Mouse (Mus musculus) hindbrain, embryonic 16.5 days (tissue): ENCODE measurements around the gene Tmem265. TPM values are rescaled to one million over a fixed set of nuclear protein-coding genes. Genes with fewer than 3 reads are reported as not detected.

ENCODE experiments used
- ATAC-seq: fragments of 200-750 bp; cut with Nextera tagmentation; 2 replicates; pipeline ENCODE4 v1.8.0; 2017; ENCODE audit warnings: moderate TSS enrichment, moderate library complexity
- H3K27ac ChIP-seq: fragments of 300-500 bp; sonication (generic); 2 replicates; pipeline ENCODE4 v1.5.1; 2014; ENCODE audit warnings: low read depth, mild to moderate bottlenecking, control low read depth, low read length, moderate library complexity
- H3K27me3 ChIP-seq: fragments of 300-500 bp; sonication (generic); replicated peaks from 2 replicates; pipeline ENCODE4 v1.6.1; 2014; ENCODE audit warnings: low read length; ENCODE audit not compliant: control insufficient read depth, insufficient read depth
- H3K36me3 ChIP-seq: fragments of 300-500 bp; sonication (generic); 2 replicates; pipeline ENCODE4 v1.6.1; 2014; ENCODE audit warnings: mild to moderate bottlenecking, low read length, moderate library complexity, mixed read lengths; ENCODE audit not compliant: control insufficient read depth, insufficient read depth
- H3K4me1 ChIP-seq: fragments of 300-500 bp; sonication (generic); 2 replicates; pipeline ENCODE4 v1.6.1; 2014; ENCODE audit warnings: low read depth, low read length; ENCODE audit not compliant: control insufficient read depth, insufficient read depth
- H3K4me2 ChIP-seq: fragments of 300-500 bp; sonication (generic); 2 replicates; pipeline ENCODE4 v1.6.1; 2014; ENCODE audit warnings: mild to moderate bottlenecking, low read length, control low read depth, moderate library complexity
- H3K4me3 ChIP-seq: fragments of 300-500 bp; sonication (generic); 2 replicates; pipeline ENCODE4 v1.5.1; 2014; ENCODE audit warnings: mild to moderate bottlenecking, low read length, control low read depth, moderate library complexity
- H3K9ac ChIP-seq: fragments of 300-500 bp; sonication (generic); 2 replicates; pipeline ENCODE4 v1.6.1; 2014; ENCODE audit warnings: low read depth, mild to moderate bottlenecking, control low read depth, low read length, moderate library complexity
- H3K9me3 ChIP-seq: fragments of 300-500 bp; sonication (generic); 2 replicates; pipeline ENCODE4 v1.6.1; 2014; ENCODE audit warnings: mild to moderate bottlenecking, low read length, moderate library complexity; ENCODE audit not compliant: control insufficient read depth
- WGBS: fragments of 180-500 bp; shearing (Covaris S2); extraction: QIAGEN DNeasy Blood & Tissue Kit; methylation state at CpG from one replicate; pipeline ENCODE4 v1.1.7; 2014; 5-methylcytosine and 5-hydroxymethylcytosine counted together
- polyA plus RNA-seq: library from polyadenylated mRNA; unstranded; fragments of >200 nt; fragmentation: Nextera tagmentation; extraction: Ambion mirVana; gene quantifications from 2 replicates; pipeline ENCODE4 v1.2.1, GENCODE M21; 2015

Tmem265 gene
- polyA plus RNA-seq, 1 experiment from 2014 or later, result 4.3 TPM

DNA sequence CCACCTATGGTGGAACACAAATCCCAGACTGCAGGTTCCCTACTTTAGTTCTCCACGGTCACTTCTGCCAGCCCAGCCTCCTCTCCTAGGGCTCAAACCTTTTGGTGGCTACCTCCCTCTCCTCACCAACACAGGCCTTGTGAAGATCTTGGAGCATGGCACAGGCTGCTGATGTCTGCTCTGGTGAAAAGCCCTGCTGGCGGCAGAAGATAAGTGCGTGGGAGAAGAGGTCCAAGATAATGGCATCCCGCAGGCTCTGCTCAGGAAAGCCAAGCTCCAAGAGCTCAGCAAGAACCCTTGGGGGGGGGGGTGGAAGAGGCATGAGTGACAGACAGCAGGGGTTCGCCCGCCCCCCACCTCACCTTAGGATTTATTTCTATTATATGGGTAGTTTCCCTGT is 25.0 kb downstream of the Tmem265 start:
- Histone ChIP-seq H3K27ac (no peak overlapping the region), H3K4me2 (no peak overlapping the region), H3K36me3 (peaks cover 19% of the 10 kb centered on the region), H3K4me3 (no peak overlapping the region), H3K4me1 (peaks cover 13% of the 10 kb centered on the region), H3K27me3 (no peaks in the 10 kb centered on the region), H3K9ac (no peak overlapping the region), H3K9me3 (no peaks in the 10 kb centered on the region)
- 92% methylated on average over 6 of the region's 6 CpGs for WGBS
- no peak for ATAC-seq

GRCm38 (mm10) chr7:127587196-127587595 is 26.0 kb downstream of the Tmem265 start:
- H3K4me1 ChIP-seq, result peaks cover 13% of the 10 kb centered on the region
- H3K4me2 ChIP-seq, result peak overlapping the region; percentile 76
- peak overlapping the region; percentile 84 for H3K4me3 ChIP-seq
- no peaks in the 10 kb centered on the region for H3K27me3 ChIP-seq
- ATAC-seq, result no peak
- H3K36me3 ChIP-seq, result peaks cover 28% of the 10 kb centered on the region
- WGBS, result 71% methylated on average over 5 of the region's 5 CpGs
- H3K9ac ChIP-seq, result peak overlapping the region; percentile 49
- H3K27ac ChIP-seq, result no peak overlapping the region
- H3K9me3 ChIP-seq, result no peaks in the 10 kb centered on the region

DNA sequence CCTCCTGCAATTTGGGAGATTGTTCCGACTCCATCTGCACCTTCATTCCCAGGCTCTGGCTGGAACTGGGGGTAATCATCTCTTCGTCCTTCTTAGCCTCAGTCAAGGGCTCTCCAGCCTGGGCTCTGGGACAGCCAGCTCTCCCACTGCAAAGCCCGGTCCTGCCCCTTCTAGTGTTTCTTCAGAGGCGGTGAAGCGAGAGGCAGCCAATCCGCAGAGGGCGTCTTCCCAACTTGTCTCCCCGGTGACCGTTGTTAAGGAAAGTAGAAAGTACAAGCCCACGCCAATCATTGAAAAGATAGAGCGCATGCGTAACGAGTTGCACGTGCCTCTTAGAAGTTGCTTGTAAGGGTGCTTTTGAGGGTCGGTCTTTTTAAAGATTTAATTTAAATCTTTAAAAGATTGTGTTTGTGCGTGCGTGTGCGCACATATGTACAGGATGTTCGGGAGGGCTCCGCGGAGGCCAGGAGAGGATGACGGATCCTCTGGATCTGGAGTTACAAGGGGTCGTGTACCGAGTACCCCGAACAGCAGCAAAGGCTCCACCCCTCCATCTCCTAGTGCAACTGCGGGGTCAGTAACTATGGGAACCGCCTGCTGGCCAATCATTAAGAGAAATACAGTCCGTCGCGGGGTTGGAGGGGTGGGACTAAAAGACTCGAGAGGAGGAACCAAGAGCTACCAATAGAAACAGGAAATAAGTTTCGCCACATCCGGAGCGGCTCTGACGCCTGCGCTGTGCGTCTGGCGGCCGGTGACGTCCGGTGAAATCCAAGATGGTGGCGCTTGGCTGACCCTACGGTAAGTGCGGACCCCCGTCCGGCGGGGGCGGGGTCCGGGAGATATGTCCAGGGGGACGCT is 27.1 kb downstream of the Tmem265 start, which contains the start of the genes Ccdc189 and Rnf40:
TSS of gene Ccdc189 (minus strand) at position 585 of the 861 bp plus-strand sequence.
TSS of gene Rnf40 (plus strand) at position 757 of the 861 bp plus-strand sequence.
- peak within 1 kb of the TSS; percentile 84 for H3K9ac ChIP-seq
- H3K4me3 ChIP-seq, result peak within 1 kb of the TSS; percentile 84
- WGBS, result under 1% methylated on average over 49 of the region's 50 CpGs
- H3K9me3 ChIP-seq, result no peaks in the 10 kb centered on the region
- peak; percentile 99 for ATAC-seq
- peak within 1 kb of the TSS; percentile 75 for H3K27ac ChIP-seq
- H3K4me2 ChIP-seq, result peak within 1 kb of the TSS; percentile 76
- peaks cover 13% of the 10 kb centered on the region for H3K4me1 ChIP-seq
- no peaks in the 10 kb centered on the region for H3K27me3 ChIP-seq
- peaks cover 28% of the 10 kb centered on the region for H3K36me3 ChIP-seq

GRCm38 (mm10) chr7:127588901-127589300 is 27.7 kb downstream of the Tmem265 start:
- peaks cover 13% of the 10 kb centered on the region for H3K4me1 ChIP-seq
- H3K9me3 ChIP-seq, result no peaks in the 10 kb centered on the region
- no peaks in the 10 kb centered on the region for H3K27me3 ChIP-seq
- peak overlapping the region; percentile 84 for H3K4me3 ChIP-seq
- H3K9ac ChIP-seq, result peak overlapping the region; percentile 84
- no peak for ATAC-seq
- peaks cover 28% of the 10 kb centered on the region for H3K36me3 ChIP-seq
- peak overlapping the region; percentile 75 for H3K27ac ChIP-seq
- 6% methylated on average over 29 of the region's 29 CpGs for WGBS
- H3K4me2 ChIP-seq, result peak overlapping the region; percentile 76

GRCm38 (mm10) chr7:127589637-127590036 is 28.4 kb downstream of the Tmem265 start:
- Histone ChIP-seq H3K4me2 (peak overlapping the region; percentile 76), H3K9me3 (no peaks in the 10 kb centered on the region), H3K4me3 (no peak overlapping the region), H3K27me3 (no peaks in the 10 kb centered on the region), H3K36me3 (peaks cover 34% of the 10 kb centered on the region), H3K9ac (no peak overlapping the region), H3K4me1 (peaks cover 13% of the 10 kb centered on the region), H3K27ac (no peak overlapping the region)
- WGBS, result 93% methylated on average over 9 of the region's 9 CpGs
- no peak for ATAC-seq

DNA sequence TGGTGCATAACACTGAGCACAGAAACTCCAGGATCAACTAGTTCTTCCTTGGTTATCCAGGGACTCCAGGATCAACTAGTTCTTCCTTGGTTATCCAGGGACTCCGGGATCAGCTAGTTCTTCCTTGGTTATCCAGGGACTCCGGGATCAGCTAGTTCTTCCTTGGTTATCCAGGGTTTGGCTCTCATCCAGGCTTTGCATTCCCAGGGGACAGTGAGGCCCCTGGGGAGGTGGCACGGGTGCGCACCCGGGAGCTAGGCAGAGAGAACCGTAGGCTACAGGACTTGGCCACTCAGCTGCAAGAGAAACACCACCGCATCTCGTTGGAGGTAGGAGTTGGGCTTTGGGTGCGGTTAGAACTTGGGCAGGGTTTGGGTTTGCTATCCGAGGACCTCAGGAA is 29.9 kb downstream of the Tmem265 start:
- no peak for ATAC-seq
- WGBS, result 89% methylated on average over 10 of the region's 10 CpGs
- Histone ChIP-seq H3K27ac (no peak overlapping the region), H3K4me2 (no peak overlapping the region), H3K4me3 (no peak overlapping the region), H3K27me3 (no peaks in the 10 kb centered on the region), H3K36me3 (peaks cover 48% of the 10 kb centered on the region), H3K9me3 (no peaks in the 10 kb centered on the region), H3K4me1 (peaks cover 13% of the 10 kb centered on the region), H3K9ac (no peak overlapping the region)

- WGBS, result 92% methylated on average over 14 of the region's 14 CpGs
Measured at GRCm38 (mm10) chr7:127592575-127592974, 31.4 kb downstream of the Tmem265 start.

GRCm38 (mm10) chr7:127596747-127597146 is 35.6 kb downstream of the Tmem265 start:
- WGBS, result 98% methylated on average over 17 of the region's 17 CpGs
- ATAC-seq, result no peak
- no peaks in the 10 kb centered on the region for H3K4me1 ChIP-seq

More at GRCm38 (mm10) chr7:127592575-127592974, 31.4 kb downstream of the Tmem265 start:
- no peak overlapping the region for H3K4me3 ChIP-seq
- H3K4me2 ChIP-seq, result no peak overlapping the region
- no peaks in the 10 kb centered on the region for H3K9me3 ChIP-seq
- H3K4me1 ChIP-seq, result peaks cover 8% of the 10 kb centered on the region
- H3K9ac ChIP-seq, result no peak overlapping the region
- H3K27me3 ChIP-seq, result no peaks in the 10 kb centered on the region
- H3K36me3 ChIP-seq, result peaks cover 62% of the 10 kb centered on the region
- no peak overlapping the region for H3K27ac ChIP-seq
- ATAC-seq, result no peak

DNA sequence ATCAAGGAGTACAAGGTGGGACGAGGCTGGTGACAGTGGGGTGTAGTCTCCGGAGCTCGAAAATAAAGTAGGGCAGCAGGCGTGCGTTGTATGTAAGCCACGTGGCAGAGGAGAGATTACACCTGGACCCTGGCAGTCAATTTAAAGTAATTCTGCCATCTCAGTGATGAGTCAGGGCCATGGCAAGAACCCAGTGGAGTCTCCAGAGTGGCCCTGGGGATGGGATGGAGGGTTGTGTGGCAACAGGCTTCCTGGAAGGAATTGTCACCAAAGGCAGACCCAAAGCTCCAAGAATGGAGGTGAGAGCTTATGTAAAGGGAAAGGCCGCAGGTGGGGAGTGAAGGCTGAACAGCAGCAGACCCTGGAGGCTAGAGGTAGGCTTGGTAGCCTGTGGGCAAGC is 39.4 kb downstream of the Tmem265 start:
- H3K9me3 ChIP-seq, result no peaks in the 10 kb centered on the region
- no peaks in the 10 kb centered on the region for H3K27me3 ChIP-seq
- H3K4me3 ChIP-seq, result no peak overlapping the region
- no peak overlapping the region for H3K27ac ChIP-seq
- H3K36me3 ChIP-seq, result peaks cover 59% of the 10 kb centered on the region
- H3K9ac ChIP-seq, result no peak overlapping the region
- WGBS, result 91% methylated on average over 7 of the region's 7 CpGs
- H3K4me2 ChIP-seq, result no peak overlapping the region
- H3K4me1 ChIP-seq, result no peaks in the 10 kb centered on the region
- ATAC-seq, result no peak

More at GRCm38 (mm10) chr7:127596747-127597146, 35.6 kb downstream of the Tmem265 start:
- no peak overlapping the region for H3K27ac ChIP-seq
- H3K36me3 ChIP-seq, result peaks cover 76% of the 10 kb centered on the region
- H3K9me3 ChIP-seq, result no peaks in the 10 kb centered on the region
- H3K4me3 ChIP-seq, result no peak overlapping the region
- no peak overlapping the region for H3K4me2 ChIP-seq
- H3K27me3 ChIP-seq, result no peaks in the 10 kb centered on the region
- no peak overlapping the region for H3K9ac ChIP-seq
